Mouse (Mus musculus) embryonic facial prominence, embryonic 11.5 days (tissue): ENCODE measurements around the gene Psmb11. TPM values are rescaled to one million over a fixed set of nuclear protein-coding genes. Genes with fewer than 3 reads are reported as not detected.

Source experiments
- ATAC-seq: fragments of 200-750 bp; cut with Nextera tagmentation; replicated peaks from 2 replicates; pipeline ENCODE4 v1.8.0; 2017; ENCODE audit warnings: low read depth; ENCODE audit not compliant: insufficient number of reproducible peaks, low FRiP score, low TSS enrichment
- DNase-seq: peaks from one replicate; pipeline ENCODE4 v3.0.0-alpha.2; 2015; ENCODE audit warnings: low spot score
- H3K27ac ChIP-seq: fragments of 300-500 bp; sonication (generic); replicated peaks from 2 replicates; pipeline ENCODE4 v1.5.1; 2014; ENCODE audit warnings: mild to moderate bottlenecking, low read depth, low read length, control low read depth
- H3K27me3 ChIP-seq: fragments of 300-500 bp; sonication (generic); 2 replicates; pipeline ENCODE4 v1.6.1; 2014; ENCODE audit warnings: mild to moderate bottlenecking, low read length, moderate library complexity, mixed read lengths; ENCODE audit not compliant: control insufficient read depth, insufficient read depth
- H3K36me3 ChIP-seq: fragments of 300-500 bp; sonication (generic); replicated peaks from 2 replicates; pipeline ENCODE4 v1.6.1; 2014; ENCODE audit warnings: low read depth, mild to moderate bottlenecking, low read length, moderate library complexity, mixed read lengths; ENCODE audit not compliant: control insufficient read depth, insufficient read depth
- H3K4me1 ChIP-seq: fragments of 300-500 bp; sonication (generic); 2 replicates; pipeline ENCODE4 v1.6.1; 2014; ENCODE audit warnings: low read length, mixed read lengths; ENCODE audit not compliant: control insufficient read depth, insufficient read depth
- H3K4me2 ChIP-seq: fragments of 300-500 bp; sonication (generic); 2 replicates; pipeline ENCODE4 v1.6.1; 2014; ENCODE audit warnings: low read depth, mild to moderate bottlenecking, control low read depth, low read length, moderate library complexity
- H3K4me3 ChIP-seq: fragments of 300-500 bp; sonication (generic); 2 replicates; pipeline ENCODE4 v1.5.1; 2014; ENCODE audit warnings: low read depth, low read length, control low read depth
- H3K9ac ChIP-seq: fragments of 300-500 bp; sonication (generic); replicated peaks from 2 replicates; pipeline ENCODE4 v1.6.1; 2014; ENCODE audit warnings: mild to moderate bottlenecking, control low read depth, low read length
- H3K9me3 ChIP-seq: fragments of 300-500 bp; sonication (generic); replicated peaks from 2 replicates; pipeline ENCODE4 v1.6.1; 2016; ENCODE audit warnings: mild to moderate bottlenecking, low read length, inconsistent platforms, mixed read lengths; ENCODE audit not compliant: control insufficient read depth
- WGBS: fragments of 180-500 bp; shearing (Covaris S2); extraction: QIAGEN DNeasy Blood & Tissue Kit; methylation state at CpG from one replicate; pipeline ENCODE4 v1.1.7; 2014; 5-methylcytosine and 5-hydroxymethylcytosine counted together
- microRNA counts: library from miRNA; unstranded; fragments of <30 nt; microRNA quantifications from one replicate; lab custom pipeline; 2016
- microRNA-seq: library from miRNA; unstranded; fragments of <30 nt; microRNA quantifications from one replicate; pipeline ENCODE4, GENCODE M21; 2016; ENCODE audit warnings: borderline number of aligned reads
- polyA plus RNA-seq: library from polyadenylated mRNA; unstranded; fragments of >200 nt; fragmentation: Nextera tagmentation; extraction: Ambion mirVana; gene quantifications from 2 replicates; pipeline ENCODE4 v1.2.1, GENCODE M21; 2014

Psmb11 gene
- polyA plus RNA-seq, 1 experiment from 2014 or later, result not detected

- DNase-seq, result no peak
- H3K9me3 ChIP-seq, result no peaks in the 10 kb centered on the region
- H3K4me2 ChIP-seq, result no peak overlapping the region
- no peak overlapping the region for H3K4me3 ChIP-seq
- H3K27me3 ChIP-seq, result no peaks in the 10 kb centered on the region
- no peak overlapping the region for H3K9ac ChIP-seq
- no peak overlapping the region for H3K27ac ChIP-seq
- H3K4me1 ChIP-seq, result no peaks in the 10 kb centered on the region
- H3K36me3 ChIP-seq, result peaks cover 26% of the 10 kb centered on the region
- ATAC-seq, result no peak
- WGBS, result 94% methylated on average over 10 of the region's 10 CpGs
These were observed 43.4 kb downstream of the Psmb11 start for GRCm38 (mm10) chr14:54664477-54665222.

GRCm38 (mm10) chr14:54669381-54669780 lies 48.1 kb downstream of the Psmb11 start:
- Histone ChIP-seq H3K9me3 (no peaks in the 10 kb centered on the region), H3K4me1 (no peaks in the 10 kb centered on the region), H3K27ac (no peak overlapping the region), H3K9ac (no peak overlapping the region), H3K4me2 (no peak overlapping the region), H3K4me3 (no peak overlapping the region), H3K27me3 (no peaks in the 10 kb centered on the region), H3K36me3 (peaks cover 10% of the 10 kb centered on the region)
- no peak for ATAC-seq
- DNase-seq, result peak; percentile 42
- WGBS, result 86% methylated on average over 4 of the region's 4 CpGs

GRCm38 (mm10) chr14:54674317-54674716 lies 53.1 kb downstream of the Psmb11 start:
- Histone ChIP-seq H3K4me2 (no peak overlapping the region), H3K9ac (no peak overlapping the region), H3K4me1 (no peaks in the 10 kb centered on the region), H3K9me3 (no peaks in the 10 kb centered on the region), H3K27ac (no peak overlapping the region), H3K36me3 (peaks cover 12% of the 10 kb centered on the region), H3K27me3 (no peaks in the 10 kb centered on the region), H3K4me3 (no peak overlapping the region)
- ATAC-seq (no peak), DNase-seq (no peak)
- WGBS, result 90% methylated on average over 2 of the region's 2 CpGs

- H3K9ac ChIP-seq, result no peak overlapping the region
- H3K4me2 ChIP-seq, result no peak overlapping the region
- 94% methylated on average over 5 of the region's 5 CpGs for WGBS
- H3K9me3 ChIP-seq, result no peaks in the 10 kb centered on the region
- H3K27ac ChIP-seq, result no peak overlapping the region
- H3K4me3 ChIP-seq, result no peak overlapping the region
- DNase-seq (no peak), ATAC-seq (no peak)
- H3K27me3 ChIP-seq, result no peaks in the 10 kb centered on the region
- H3K4me1 ChIP-seq, result no peaks in the 10 kb centered on the region
- H3K36me3 ChIP-seq, result peaks cover 11% of the 10 kb centered on the region
These were observed 55.1 kb downstream of the Psmb11 start for GRCm38 (mm10) chr14:54676290-54676689.

- Histone ChIP-seq H3K27me3 (no peaks in the 10 kb centered on the region), H3K9me3 (no peaks in the 10 kb centered on the region), H3K36me3 (peaks cover 15% of the 10 kb centered on the region), H3K4me1 (no peaks in the 10 kb centered on the region), H3K4me3 (no peak overlapping the region), H3K9ac (no peak overlapping the region), H3K27ac (no peak overlapping the region), H3K4me2 (no peak overlapping the region)
- no peak for ATAC-seq
- WGBS, result 89% methylated on average over 16 of the region's 16 CpGs
- no peak for DNase-seq
These were observed 57.5 kb downstream of the Psmb11 start for GRCm38 (mm10) chr14:54678657-54679304.

MicroRNAs encoded within 50 kb of the gene (microRNA counts, 519-probe panel; counts per million panel counts)
- not detected for microRNA mmu-miR-686 (lab: Ali Mortazavi, UCI)

Small RNA genes within 50 kb of the gene (microRNA-seq; reads per million reads assigned to microRNA genes)
- not detected for gene Mir686
- gene Mir6948, result not detected

Other genes starting within 250 kb of the Psmb11 start
- 2.9 and 4.6 TPM in 2 replicates for gene Slc7a7, start 203.7 kb upstream of the Psmb11 start, polyA plus RNA-seq
- 214 and 235 TPM in 2 replicates for gene Mrpl52, start 194.5 kb upstream of the Psmb11 start, polyA plus RNA-seq
- 91.1 and 93.2 TPM in 2 replicates for gene Mmp14, start 189.8 kb upstream of the Psmb11 start, polyA plus RNA-seq
- gene Lrp10, start 157.3 kb upstream of the Psmb11 start, polyA plus RNA-seq, result 13.9 and 16.2 TPM in 2 replicates
- gene Rem2, start 145.3 kb upstream of the Psmb11 start, polyA plus RNA-seq, result 6.5 and 8.0 TPM in 2 replicates
- 118 and 121 TPM in 2 replicates for gene Prmt5, start 103.9 kb upstream of the Psmb11 start, polyA plus RNA-seq
- 43.4 and 50.2 TPM in 2 replicates for gene Haus4, start 66.8 kb upstream of the Psmb11 start, polyA plus RNA-seq
- 28.4 and 31.5 TPM in 2 replicates for gene Ajuba, start 43.9 kb upstream of the Psmb11 start, polyA plus RNA-seq
- gene 4931414P19Rik, start 15.4 kb upstream of the Psmb11 start, polyA plus RNA-seq, result 5.1 and 7.7 TPM in 2 replicates
- gene Psmb5, start 3.4 kb upstream of the Psmb11 start, polyA plus RNA-seq, result 404 and 462 TPM in 2 replicates
- gene Gm17606, start 19.5 kb downstream of the Psmb11 start, polyA plus RNA-seq, result not detected in 2 replicates
- gene Cdh24, start 19.9 kb downstream of the Psmb11 start, polyA plus RNA-seq, result 6.2 and 6.3 TPM in 2 replicates
- gene 1700123O20Rik, start 64.8 kb downstream of the Psmb11 start, polyA plus RNA-seq, result 109 and 110 TPM in 2 replicates
- 122 and 141 TPM in 2 replicates for gene Acin1, start 65.5 kb downstream of the Psmb11 start, polyA plus RNA-seq
- gene Gm29776, start 77.4 kb downstream of the Psmb11 start, polyA plus RNA-seq, result 0.11 and 0.17 TPM in 2 replicates
- 0.17 TPM in 2 replicates for gene Cebpe, start 90.7 kb downstream of the Psmb11 start, polyA plus RNA-seq
- gene Slc7a8, start 160.5 kb downstream of the Psmb11 start, polyA plus RNA-seq, result 2.5 and 5.3 TPM in 2 replicates
- not detected in 2 replicates for gene Rnf212b, start 192.7 kb downstream of the Psmb11 start, polyA plus RNA-seq
- 13.7 and 14.5 TPM in 2 replicates for gene Homez, start 249.5 kb downstream of the Psmb11 start, polyA plus RNA-seq